Mouse (Mus musculus) heart, postnatal 0 days (tissue): Measurements from ENCODE around the gene Rmi2.

Source experiments
- CTCF ChIP-seq: IDR thresholded peaks from 2 replicates; pipeline ENCODE4 v1.5.1; 2016; ENCODE audit warnings: antibody characterized with exemption, control low read depth, low read depth
- EP300 ChIP-seq: IDR thresholded peaks from 2 replicates; pipeline ENCODE4 v1.6.1; 2016; ENCODE audit warnings: antibody characterized with exemption, low read depth

- TF ChIP-seq CTCF (no peak), EP300 (no peak)
Observed at GRCm38 (mm10) chr16:10866841-10867240, 32.0 kb downstream of the Rmi2 start.
